Mouse (Mus musculus) T-helper 17 cell (primary cell): ENCODE data around the gene Zfp385b.

Experiments used
- in situ Hi-C, 2 experiments: fragments of 300-600 bp; cut with MboI, MseI; formaldehyde crosslinking; loops; 1 replicate in 1 of 2; 2 replicates in 1 of 2; pipeline ENCODE4 v1.15.1; 2025; ENCODE audit warnings: high pct_unique_total_duplicates in 2 of 2

Zfp385b gene

DNA sequence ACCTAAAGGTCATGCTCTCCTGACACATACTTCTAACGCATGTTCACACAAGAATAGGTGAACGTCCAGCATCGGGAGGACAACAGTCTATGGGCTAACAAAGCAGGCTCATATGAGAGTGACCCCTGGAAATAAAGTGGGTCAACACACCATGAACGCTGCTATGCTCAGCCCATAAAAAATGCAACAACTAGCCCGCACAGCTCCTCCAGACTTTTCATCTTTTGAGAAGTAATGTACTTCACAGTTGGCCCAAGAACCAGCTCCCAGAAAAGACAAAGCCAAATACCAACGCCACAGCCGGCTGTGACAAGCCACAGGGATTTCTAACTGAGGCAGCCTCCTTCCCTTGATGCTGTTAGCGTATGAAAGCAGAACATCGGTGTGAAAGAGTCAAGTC is 112.3 kb downstream of the Zfp385b start:
- in situ Hi-C loops = loop anchor here in 1 of 2 experiments (5.0 kb wide), 1 partner anchor 320 kb away; no protein-coding TSS in a partner anchor

DNA sequence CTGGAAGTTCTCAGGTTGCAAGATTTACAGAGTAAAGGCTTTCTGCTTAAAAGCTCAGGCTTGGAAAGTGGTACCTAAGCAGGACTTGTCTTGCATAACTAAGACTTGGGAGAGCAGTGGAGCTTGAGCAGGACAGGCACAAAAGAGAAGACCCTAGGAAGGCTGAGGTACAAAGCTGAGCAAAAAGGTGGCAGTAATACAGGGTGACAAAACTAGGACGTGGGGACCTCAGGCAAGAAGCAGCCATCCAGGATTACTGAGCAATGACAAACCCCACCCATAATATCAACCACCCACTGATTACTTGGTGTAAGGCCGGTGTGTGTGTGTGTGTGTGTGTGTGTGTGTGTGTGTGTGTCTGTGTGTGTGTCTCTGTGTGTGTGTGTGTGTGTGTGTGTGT is 114.0 kb downstream of the Zfp385b start:
- in situ Hi-C loops = loop anchor here in 1 of 2 experiments (5.0 kb wide), 1 partner anchor 318 kb away; no protein-coding TSS in a partner anchor

DNA sequence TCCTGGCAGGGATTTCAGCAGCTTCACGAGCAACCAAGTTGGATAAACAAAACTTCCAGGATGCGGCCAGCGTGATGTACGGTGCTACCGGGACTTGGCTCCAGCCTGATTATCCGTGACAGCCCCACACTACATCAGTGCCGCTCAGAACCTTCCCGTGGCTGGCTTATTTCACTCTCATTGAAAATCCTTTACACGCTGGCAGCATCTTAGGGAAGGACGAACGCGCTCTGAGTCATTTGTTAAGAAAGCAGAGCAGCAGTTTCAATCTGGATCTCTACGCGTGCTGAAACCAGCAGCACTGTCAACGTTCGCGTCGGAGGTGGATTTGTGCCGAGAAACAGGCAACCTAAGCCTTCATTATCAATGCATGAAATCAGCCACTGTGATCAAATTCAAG is 116.4 kb downstream of the Zfp385b start:
- in situ Hi-C loops = no loop called here

DNA sequence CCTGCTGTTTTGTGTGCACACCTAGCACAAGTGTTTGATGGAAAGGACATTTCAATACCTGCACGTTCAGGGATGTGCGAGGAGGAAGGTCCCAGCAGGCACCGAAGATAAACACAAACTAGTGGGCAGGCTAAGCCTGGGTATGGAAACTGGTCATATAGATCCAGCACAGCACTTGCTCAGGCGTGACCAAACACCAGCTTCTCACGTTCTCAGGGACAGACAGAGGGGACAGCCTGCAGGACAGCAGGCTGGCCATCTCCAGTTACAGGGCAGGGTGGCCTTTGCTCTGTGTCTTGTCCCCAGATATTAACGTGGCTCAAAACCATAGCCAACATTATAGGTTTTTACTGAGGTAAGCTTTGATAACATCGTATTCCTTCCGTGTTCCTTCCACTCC is 128.3 kb downstream of the Zfp385b start:
- in situ Hi-C loops = no loop called here

DNA sequence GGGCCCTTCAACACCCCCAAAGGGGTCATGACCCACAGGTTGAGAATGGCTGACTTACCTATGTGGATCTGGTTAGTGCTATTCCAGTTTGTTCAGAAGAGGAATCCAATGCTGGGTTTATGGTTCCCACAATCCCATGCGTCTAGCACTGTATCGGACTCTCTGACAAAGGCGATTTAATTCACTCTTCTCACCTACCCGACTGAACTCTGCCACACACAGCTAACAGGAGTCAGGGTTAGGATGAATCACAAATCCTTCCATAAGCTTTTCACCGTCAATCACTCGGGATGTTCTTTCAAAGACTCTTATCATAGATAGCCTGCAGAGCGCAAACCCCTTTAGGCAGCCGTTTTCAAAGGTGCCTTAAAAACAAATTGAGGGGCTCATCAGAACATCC is 129.1 kb downstream of the Zfp385b start:
- in situ Hi-C loops = no loop called here

DNA sequence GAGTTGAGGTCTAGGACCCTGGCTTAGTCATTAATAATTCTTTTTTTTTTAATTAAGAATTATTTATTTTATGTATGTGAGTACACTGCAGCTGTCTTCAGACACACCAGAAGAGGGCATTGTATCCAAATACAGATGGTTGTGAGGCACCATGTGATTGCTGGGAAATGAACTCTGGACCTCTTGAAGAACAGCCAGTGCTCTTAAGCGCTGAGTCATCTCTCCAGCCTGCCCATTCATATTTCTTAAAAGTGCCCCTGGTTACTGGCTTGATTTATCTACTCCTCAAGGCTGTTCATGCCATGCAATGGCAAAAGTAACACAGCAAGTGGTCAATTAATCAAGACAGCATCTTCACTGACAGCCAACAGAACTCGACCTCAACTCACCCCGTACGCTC is 130.8 kb downstream of the Zfp385b start:
- in situ Hi-C loops = no loop called here

DNA sequence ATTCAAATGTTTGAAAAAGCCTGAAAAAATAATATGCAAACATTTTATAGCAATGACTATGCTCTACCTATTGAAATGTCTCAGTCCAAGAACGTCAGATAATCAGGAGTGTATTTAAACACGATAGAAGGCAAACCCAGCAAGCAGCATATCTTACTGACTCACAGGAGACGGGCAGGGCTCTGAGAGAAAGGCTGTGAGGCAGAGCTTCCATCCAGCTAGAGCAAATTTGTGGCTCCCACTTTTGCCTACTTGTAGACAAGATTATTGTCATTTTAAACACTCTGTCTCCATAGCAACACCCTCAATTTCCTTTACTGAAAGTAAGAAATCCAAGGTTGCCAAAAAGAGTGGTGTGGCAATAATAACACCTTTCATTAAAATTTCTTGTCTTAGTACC is 135.4 kb downstream of the Zfp385b start:
- in situ Hi-C loops = no loop called here

DNA sequence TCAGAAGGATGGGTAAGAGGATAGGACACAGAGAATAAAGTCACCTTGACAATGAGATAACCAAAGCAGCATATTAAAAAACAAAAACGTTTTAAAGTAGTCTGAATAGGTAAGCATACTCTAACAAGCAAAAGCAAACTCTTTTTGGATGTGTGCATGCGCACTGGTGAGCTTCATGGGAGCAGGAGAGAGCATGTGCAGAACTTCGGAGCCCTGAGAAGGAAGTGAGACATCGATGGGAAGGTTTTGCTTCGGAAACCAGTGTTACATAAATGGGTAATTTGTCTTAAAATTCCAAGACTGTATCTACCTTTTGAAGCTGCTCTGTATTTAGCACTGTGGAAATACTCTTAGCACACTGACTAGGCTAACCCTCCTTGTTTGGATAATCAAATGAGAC is 137.2 kb downstream of the Zfp385b start:
- in situ Hi-C loops = no loop called here

DNA sequence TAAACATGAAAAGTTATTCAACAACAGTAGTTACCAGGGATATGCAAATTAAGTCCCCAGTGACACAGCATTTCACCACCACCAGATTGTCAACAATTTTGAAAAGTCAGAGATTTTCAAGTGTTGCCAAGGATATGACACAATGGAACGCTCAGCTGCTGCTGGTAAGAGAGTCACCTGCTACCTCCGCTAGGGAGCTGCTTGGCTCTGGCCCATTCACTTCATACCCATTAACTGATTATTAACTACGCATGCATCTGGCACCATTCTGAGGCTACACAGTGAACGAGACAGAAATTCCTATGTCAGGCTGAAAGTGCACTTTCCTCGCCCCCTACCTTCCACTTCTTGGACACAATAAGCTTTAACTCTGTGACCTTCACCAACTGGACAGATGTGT is 137.7 kb downstream of the Zfp385b start:
- in situ Hi-C loops = no loop called here

DNA sequence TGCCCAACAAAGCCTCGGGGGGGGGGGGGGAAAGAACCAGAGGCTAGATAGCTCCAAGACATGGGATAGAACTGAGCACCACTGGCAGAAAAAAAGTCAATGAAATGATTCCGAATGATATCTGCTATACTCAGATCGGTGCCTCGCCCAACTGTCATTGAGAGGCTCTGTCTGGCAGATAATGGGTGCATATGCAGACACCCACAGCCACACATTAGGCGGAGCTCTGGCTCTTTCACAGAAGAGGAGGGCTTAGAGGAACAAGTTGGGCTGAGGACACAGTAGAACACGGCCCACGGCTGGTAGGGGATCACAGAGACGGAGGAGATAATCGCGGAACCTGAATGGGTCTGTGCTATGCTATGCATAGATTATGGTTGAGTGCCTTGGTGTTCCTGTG is 145.7 kb downstream of the Zfp385b start:
- in situ Hi-C loops = no loop called here

DNA sequence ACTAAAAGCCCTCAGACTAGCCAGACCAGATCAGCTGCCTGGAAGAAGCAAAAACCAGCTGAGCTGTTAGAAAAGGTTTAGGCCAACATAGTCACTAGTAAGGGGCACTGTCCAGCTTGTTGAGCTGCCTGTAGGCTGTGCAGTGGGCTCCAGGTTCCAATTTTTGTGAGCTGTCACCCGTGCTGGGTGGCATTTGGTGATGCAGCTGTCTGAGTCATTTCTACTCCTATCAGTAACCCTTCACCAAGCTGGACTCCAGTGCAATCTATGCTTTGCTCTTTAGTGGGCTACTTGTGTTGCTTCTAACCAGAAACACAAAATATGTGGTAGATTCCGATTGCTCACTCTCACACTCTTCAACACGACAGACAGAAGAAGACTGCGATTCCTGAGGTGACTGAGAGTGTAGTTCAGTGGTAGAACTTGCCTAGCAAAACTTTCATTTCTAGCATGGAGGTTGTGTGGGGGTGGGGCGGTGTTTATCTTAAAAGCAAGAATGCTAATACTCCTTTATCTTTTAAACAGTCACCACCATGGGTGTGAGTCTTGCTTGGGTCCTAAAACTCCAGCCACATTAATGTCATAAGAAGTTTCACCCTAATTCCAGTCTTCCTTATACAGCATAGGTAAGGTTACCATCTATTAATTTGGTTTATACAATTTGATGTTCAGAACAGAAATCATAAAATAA is 147.1 kb downstream of the Zfp385b start:
- in situ Hi-C loops = no loop called here

DNA sequence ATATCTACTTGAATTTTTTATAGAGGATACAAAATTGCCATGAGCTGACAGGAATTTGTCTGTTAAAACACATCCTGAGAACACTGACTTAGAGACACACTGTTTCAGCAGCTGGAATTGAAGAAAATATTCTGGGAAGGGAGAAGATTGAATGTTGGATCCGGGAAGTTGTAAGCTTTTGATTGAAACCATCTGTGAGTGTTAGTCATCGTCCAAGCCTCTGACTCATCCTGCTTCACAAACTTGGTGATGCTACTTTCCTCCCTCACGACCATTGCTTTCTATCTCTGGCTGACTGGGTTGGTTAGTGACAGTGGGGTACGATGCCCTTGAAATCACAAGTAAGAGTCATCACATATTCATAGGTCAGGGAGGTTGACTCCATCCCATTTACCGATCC is 157.3 kb downstream of the Zfp385b start:
- in situ Hi-C loops = no loop called here

DNA sequence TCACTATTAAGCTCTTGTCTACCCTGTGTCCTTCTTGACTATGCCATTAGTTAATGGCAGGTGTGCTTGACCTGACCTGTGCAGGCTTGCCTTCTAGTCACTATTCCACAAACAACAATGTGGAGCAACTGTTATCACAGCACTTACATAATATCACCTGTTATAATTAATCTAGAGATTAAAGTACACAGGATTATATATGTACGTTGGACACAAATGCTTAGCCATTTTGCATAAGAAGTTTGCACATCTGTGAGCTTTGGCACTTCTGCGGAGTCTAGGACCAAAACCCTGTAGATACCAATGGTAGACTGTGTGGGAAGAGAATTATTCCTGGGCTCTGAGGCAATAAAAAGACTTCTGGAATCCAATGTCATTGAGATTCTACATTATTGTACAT is 165.8 kb downstream of the Zfp385b start:
- in situ Hi-C loops = no loop called here

DNA sequence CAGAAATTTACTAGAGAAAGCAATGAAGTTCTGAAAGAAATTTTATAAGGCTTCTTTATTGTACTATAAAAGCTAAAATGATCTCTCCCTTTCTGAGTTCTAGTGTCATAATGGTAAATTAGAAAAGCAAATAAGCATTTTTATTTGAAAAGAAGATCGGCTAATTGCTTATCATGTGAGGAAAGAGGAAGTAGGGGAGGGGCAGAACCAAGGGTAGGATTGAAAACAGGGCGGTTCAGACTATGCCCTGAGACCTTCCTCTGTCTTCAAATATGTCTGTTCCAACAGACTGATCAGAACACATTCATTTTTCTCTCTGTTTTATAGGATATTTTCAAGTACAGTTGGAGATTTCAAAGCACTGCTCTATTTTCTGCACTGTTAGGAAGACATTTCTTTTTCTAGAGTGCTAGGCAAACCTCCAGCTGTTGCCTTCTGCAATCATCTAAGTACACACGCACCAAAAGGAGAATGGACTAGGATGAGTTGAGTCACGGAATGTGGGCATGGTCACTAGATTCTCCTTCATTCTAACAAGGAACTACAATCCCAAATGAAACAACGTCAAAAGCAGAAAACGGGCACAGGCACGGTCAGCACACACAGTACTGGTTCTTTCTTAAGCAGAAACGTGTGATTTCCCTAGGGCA is 177.8 kb downstream of the Zfp385b start:
- in situ Hi-C loops = no loop called here

DNA sequence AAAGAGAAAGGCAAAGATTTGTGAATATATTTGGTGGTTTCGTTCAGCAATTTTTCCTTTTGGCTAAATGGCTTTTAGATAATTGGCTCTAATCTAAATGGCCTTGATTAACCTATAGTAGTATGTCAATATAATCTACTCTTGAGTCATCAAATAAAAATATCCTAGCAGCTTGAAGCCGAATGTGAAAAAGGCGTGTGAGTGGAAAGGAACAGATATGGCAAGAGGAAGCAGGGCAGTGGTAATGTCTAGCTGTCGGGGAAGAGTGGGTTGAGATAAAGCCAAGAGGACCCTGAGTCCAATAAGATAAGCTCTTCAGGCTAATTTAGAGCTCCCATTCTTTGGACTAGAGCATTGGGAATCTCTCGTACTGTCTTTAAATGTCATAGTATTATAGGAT is 179.4 kb downstream of the Zfp385b start:
- in situ Hi-C loops = no loop called here

DNA sequence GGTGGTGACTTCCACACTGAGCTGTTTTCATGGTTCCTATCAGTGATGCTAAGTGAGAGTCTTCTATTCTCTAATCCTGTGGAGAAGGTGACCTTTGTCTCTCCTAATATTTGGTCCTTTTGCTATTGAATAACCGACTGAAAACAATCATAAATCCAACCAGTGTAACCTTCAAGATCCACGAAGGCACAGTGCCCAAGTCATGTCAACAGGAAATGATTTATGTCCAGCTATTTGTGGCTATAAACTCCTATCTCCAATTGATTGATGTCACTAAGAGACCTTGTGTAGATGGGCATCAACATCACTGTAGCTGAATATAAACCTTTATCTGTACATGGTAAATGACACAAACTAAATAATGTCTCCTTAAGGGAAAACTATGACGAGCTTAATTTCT is 187.8 kb downstream of the Zfp385b start:
- in situ Hi-C loops = no loop called here

DNA sequence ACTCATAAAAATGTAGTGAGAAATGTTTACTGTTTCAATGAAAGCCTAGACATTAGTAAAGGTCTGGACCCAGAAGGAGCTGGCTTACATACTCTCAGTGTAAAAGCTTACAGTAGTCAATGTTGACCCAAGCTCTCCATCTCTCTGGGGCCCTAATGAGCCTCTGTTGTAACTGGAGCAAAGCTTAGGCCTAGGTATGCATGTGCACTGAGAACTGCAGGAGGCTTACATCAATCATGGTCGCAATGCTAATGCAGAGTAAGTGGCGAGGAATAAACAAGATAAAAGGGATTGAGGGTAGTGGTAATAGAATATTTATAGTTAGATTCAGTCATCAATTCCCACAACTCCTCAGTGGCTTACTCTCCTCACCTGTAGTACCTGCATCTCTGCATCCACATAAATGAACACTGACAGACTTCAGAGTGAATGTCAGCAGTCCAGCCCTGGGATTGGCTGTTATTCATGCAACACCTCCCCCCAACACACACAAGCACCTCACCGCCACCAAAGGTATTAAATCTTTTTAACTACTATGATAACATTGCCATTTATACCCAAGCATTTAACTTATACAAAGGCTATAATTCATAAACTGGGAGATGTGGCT is 191.7 kb downstream of the Zfp385b start:
- in situ Hi-C loops = no loop called here

DNA sequence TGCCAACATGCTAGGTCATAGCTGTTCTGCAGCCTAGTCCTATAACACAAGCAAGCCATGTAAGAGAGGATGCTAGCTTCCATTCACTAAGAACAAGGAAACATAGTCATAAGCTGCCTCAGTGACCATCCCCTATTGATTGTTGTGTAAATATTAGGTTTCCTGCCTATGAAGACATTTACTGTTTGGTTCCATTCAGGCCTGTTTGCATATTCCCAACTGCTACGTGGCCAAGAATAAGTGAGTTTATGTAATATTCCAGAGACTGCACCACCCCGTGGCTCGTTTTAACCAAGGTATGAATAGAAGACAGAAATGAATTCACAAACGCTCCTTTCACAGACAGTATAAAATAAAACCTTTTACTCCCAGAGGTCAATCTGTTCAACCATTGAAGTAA is 200.8 kb downstream of the Zfp385b start:
- in situ Hi-C loops = no loop called here

DNA sequence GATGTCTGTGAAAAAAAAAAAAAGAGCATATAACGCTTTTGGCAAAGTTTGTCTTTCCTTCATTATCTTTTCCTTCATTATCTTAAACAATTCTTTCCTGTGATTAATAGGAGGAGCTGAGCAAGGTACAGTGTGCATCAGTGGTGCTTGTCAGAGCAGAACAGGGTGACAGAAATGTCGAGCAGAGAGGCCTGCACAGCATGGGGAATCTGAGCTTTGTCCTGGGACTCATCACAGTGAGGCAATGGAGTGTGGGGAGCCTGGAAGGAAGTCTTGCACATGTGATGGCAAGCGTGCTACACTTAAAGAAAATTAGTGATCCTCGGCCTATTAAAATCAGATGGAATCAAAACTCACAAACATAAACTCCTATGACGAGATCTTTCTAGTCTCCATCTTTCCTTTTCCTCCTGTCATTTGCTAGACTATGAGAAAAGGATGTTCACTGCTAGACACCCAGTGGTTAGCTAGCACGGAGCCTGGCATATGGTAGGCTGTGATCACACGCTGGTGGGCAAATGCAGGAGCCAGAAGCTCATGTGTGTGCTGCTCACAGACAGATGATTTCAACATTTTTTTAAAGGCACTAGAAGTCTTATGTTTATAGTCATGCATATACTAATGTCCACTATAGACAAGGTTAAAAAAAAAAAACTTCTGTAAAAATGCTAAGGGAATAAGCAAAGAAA is 209.0 kb downstream of the Zfp385b start:
- in situ Hi-C loops = no loop called here

DNA sequence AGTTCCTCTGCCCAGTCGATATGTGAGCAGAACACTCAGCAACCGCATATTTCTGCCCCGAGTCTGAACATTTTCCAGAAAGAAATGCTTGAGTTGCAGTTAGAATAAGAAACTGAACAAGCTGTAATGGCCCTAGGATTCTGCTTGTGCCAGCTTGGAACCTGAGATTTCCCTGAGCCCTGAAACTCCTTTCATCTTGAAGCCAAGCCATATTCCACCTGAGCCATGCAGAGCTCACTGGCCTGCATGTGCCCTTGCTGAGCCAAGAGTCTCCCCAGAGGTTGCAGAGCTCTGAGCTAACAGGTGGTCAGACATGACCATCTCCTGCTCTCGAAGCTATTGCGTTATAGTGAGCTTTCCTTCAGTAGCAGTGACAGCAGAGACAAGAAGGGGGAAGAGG is 210.0 kb downstream of the Zfp385b start:
- in situ Hi-C loops = no loop called here

DNA sequence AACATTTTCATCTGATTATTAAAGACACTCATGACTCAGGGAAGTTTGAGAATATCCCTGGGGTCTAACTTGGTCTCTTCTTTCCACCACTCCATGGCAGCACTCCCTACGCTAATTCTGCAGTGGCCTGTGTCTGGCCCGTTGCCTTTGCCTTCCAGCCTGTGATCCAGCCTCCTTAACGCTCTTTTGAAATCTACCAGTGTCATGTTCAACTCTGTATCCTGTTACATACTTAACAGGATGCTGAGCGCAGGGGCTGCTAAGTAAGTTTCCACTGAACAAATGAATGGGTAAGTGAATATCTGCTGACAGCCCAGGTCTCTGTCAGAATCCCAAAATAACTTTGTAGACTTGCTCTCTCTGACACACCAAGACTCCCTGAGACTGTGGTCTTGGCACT is 210.8 kb downstream of the Zfp385b start:
- in situ Hi-C loops = no loop called here

DNA sequence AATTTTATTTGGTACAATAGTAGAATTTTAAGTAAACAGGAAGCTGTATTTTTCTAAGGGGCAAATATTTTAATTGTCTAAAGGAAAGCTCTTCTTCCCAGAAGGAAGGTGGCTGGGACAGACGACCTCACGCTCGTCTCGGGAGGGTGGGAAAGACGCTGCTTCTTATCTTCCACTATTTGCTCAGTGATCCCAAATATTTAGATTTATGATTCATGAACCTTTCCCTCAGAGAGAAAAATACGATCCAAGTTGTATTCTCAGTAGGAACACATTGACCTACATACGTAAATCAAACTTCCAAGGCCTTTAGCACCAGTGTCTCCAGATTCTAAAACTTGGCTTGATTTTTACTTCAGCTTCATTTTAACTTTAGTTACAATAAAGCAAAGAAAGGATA is 226.0 kb downstream of the Zfp385b start:
- in situ Hi-C loops = no loop called here

DNA sequence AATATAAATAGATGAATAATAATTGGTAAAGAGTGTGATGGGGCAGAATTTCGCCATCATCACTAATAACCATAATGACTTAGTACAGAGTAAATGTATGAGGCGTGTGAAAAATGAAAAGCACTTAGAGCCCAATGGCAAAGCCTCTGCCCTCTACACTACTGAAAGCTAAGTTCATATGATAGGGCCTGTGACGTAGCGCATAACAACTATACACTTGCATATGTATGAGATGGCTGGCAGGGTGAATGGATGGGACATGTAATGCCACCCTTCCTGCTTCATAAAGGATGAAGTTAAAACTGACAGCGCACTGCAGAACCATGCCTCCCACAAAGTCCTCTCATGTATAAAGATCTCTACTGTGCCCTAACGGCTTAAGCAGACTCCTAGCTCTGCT is 226.9 kb downstream of the Zfp385b start:
- in situ Hi-C loops = no loop called here
